Mouse (Mus musculus) left cerebral cortex, postnatal 14 days (tissue): ENCODE data around the gene Safb. TPM values are rescaled to one million over a fixed set of nuclear protein-coding genes. Genes with fewer than 3 reads are reported as not detected.
"Not testable (repeated sequence)": the region's sequence is repeated elsewhere in the genome, so short reads cannot be mapped to it uniquely, and the experiment has no call there.

Source experiments
- DNase-seq, 2 experiments: peaks; one replicate each; pipeline ENCODE4 v3.0.0; 2021 to 2022; ENCODE audit warnings: low spot score in 2 of 2, mixed read lengths in 1 of 2
- intact Hi-C: fragments of 180-260 bp; cut with DNase I; formaldehyde crosslinking; loops from one replicate; pipeline ENCODE4 v1.15.1; 2025
- total RNA-seq, 2 experiments: library from RNA; stranded (reverse); gene quantifications; 2 replicates each; pipeline ENCODE4 v1.2.3; 2021

The Safb gene
- total RNA-seq, 2 experiments from 2014 or later: 136 to 137 TPM

DNA sequence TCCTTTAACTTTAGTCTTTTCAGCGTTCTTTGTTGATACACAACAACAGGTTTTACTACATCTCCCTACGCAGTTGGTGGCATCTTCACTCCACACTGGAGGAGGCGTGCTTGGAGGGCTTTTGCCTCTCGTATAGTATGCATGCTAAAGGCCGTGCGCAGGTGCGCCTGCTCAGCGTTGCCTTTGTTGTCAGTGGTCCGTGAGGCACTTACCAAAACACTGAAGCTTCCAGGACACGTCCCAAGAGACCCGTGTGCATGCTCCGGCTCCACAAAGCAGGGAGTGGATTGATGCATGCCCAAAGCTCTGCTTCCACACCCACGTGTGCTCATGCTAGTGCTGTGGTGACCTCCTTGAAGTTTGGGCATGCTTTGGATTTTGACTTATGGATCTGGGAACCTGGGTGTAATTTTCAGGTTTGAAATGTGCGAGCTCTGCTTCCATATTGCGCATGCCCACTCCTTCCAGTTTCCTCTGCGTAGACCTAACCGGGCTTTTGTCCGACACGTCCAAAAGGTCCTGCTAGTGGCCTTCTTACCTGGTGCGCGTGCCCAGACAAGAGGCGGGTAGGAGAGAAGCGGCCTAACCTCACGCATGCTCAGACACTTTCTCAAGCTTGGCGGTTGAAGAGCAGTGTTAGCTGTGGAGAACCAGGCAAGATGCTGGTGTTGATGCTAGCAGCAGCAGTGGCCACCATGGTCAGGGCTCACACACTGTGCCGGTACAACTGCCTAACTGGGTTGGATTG lies 43.1 kb downstream of the Safb start, which contains the start of gene Catsperd:
TSS of gene Catsperd (plus strand) at position 614 of the 748 bp plus-strand sequence.
- DNase-seq: no peak
- intact Hi-C loops: loop anchor here (2.0 kb wide), 1 partner anchor 41 kb away; no protein-coding TSS in a partner anchor

DNA sequence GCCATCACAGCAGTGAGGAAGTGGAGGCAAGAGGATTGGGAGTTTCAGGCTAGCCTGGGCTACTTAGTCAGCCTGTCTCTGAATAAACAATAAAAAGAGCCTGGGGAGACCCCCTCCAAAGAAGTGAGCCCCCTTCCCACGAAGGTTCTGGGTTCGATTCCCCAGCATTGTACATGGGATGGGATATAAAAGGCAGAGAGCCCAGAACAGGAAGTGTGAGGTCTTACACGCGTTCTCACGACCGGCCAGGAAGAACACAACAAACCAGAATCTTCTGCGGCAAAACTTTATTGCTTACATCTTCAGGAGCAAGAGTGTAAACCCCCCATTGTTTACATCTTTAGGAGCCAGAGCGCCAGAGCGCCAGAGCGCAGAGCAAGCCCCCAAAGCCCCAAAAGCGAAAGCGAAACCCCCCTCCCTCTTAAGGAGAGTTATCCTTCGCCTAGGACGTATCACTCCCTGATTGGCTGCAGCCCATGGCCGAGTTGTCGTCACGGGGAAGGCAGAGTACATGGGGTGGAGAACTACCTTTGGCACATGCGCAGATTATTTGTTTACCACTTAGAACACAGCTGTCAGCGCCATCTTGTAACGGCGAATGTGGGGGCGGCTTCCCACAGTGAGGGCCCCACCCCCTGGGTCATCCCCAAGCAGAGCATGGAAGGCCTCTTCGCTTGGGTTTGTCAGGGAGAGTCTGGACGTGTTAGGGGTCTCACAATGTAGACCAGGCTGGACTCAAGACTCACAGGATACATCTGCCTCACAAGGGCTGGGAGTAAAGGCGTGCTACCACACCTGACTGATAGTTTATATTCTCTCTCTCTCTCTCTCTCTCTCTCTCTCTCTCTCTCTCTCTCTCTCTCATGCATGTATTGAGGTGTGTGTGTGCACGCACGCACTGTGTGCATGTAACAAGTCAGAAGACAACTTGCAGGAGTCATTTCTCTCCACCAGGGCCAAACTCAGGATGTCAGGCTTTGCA lies 45.5 kb downstream of the Safb start:
- intact Hi-C loops, DNase-seq: not testable (repeated sequence)

DNA sequence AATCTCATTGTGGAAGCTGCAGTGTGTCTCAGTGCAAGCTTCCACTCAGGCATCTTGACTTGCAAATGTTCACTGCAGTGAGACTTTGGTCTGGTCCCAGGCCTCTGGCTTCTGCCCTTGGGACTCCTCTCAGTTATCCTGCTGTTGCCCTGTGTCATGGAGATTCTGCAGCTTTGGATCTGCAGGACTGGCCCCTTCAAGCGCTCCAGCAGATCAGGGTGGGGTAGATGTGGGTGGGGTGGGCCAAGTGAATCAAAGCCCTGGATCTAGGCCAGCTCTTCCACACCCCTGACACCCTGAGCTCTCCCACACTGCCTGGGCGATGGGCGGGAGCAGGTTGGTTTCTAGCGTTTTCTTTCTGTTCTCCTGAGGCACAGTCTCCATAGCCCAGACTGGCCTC lies 47.2 kb downstream of the Safb start:
- intact Hi-C loops: no loop called here

DNA sequence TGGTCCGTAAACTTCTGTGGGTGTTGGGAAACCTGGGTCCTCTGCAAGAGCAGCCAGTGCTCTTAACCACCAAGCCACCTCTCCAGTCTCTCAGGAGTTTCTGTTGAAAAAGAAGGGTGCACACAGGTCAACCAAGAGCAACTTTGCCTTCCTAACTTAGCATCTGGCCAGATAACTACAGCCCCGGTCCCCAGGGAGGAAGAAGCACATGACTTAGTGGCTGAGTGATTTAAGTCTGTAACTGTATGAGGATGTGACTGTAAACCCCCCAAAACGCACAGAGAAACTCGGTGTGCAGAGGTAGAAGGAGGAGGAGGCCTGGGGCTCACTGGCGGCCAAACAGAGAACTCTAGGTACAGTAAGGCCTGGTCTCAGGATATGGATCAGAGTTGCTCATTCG lies 49.4 kb downstream of the Safb start:
- DNase-seq: no peak
- intact Hi-C loops: no loop called here

More for the DNA sequence above, 47.2 kb downstream of the Safb start:
- DNase-seq: no peak

DNA sequence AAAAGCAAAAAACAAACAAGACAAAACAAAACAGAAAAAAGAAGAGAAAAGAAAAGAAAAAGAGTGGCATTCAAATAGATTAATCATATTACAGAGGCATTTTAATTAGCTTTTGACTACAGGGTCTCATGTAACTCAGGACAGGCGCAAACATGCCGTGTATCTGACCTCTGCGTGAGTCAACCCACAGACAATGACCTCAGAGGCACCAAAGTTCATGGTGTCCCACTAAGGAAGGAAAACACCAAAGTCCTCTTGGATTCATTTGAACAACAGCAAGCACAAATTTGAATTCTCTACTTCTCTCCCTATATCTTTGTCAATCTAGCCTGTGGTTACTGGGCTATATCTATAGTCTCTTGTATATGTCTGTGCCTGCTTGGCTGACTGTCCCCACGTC lies 58.6 kb downstream of the Safb start:
- DNase-seq: no peak
- intact Hi-C loops: no loop called here

DNA sequence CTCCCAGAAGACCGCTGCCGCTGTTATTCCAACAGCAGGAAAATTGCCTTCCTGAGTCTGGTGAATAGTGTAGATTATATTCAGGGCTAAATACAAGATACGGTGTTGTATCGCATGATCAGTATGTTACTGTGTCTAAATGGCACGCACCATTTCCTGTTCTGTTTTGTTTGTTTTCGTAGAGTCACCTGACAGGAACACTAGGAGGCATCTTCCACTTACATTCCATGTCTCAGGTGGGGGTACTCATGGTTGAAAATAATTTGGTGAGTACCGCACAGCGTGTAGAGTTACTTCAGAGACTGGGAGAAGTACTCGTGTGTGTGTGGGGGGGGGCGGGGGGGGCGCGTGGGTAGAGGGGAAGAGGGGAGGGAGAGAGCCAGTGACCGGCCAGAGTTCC lies 62.9 kb downstream of the Safb start:
- intact Hi-C loops: no loop called here

DNA sequence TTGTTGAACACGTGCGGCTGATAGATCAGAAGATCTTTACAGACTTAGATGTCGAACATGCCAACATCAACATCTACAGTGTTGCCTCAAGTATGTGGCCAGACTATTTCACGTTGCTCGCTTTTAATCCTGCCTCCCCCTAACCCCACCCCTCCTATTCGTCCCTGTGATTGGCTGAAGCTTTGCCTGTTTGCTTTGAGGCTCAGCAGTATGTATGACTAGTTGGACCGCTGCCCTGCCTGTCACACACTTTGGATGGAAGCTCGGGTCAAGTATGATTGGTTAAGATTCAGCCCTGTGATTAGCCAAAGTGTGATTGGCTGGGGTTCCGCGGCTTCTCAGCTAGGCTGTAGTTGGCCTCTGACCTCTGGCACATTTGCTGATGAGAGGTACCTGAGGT lies 67.2 kb downstream of the Safb start:
- intact Hi-C loops: no loop called here
- DNase-seq: no peak

More for the DNA sequence above, 62.9 kb downstream of the Safb start:
- no peak for DNase-seq

DNA sequence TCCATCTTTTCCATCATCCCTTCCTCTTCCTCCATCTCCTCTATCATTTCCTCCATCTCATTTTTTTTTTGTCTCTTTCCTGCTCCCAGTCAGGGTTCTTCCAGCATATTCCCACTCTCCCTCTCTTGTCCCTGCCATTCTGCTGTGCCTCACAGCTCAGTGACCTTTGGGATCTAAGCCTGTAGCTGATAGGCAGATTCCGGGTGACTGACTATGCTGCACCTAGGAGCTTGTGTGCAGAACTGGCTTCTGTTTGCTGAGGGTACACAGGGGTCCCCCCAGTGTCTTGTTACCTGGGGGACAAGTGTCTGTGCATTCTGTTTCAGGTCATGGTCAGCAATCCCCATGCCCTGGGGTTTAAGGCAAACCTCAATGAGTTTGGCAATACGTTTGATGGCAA lies 70.1 kb downstream of the Safb start:
- intact Hi-C loops: no loop called here
- no peak for DNase-seq

DNA sequence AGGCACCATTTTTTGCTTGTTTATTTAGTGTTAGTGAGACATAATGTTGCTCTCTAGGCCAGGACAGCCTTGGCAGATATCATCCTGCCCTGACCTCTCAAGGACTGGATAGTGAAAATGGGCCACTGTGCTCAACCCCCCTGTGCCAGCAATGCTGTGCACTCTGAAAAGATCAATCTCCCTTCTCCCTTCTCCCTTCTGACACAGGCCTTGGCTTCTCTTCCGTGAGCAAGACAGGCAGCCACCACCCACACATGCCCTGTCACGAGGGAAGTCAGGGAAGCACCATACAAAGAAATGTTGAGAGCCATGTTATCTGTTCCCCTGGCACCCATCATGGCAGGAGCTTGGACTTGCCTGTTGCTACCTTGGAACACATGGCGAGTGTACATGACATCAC lies 70.7 kb downstream of the Safb start:
- intact Hi-C loops: no loop called here
- DNase-seq: no peak

Other genes starting within 250 kb of the Safb start
- gene Ptprs, start 108.3 kb upstream of the Safb start, total RNA-seq: 100 to 1,000 TPM; 644 to 661 TPM
- not detected for gene Znrf4, start 72.4 kb upstream of the Safb start, total RNA-seq
- 1 to 10 TPM; 1.1 to 1.8 TPM for gene Gm20219, start 30.4 kb upstream of the Safb start, total RNA-seq
- gene Safb2, start 240 bp upstream of the Safb start, total RNA-seq: 100 to 1,000 TPM; 100 to 111 TPM
- 100 to 1,000 TPM; 168 to 176 TPM for gene 2410015M20Rik, start 24.9 kb downstream of the Safb start, total RNA-seq
- gene Rpl36, start 28.6 kb downstream of the Safb start, total RNA-seq: 100 to 1,000 TPM; 342 to 390 TPM
- gene Lonp1, start 42.1 kb downstream of the Safb start, total RNA-seq: 10 to 100 TPM; 65.6 to 66.7 TPM
- gene Catsperd, start 43.3 kb downstream of the Safb start, total RNA-seq: under 1 TPM; 0.49 to 0.62 TPM
- 10 to 100 TPM; 87.2 to 92.9 TPM for gene Ranbp3, start 88.5 kb downstream of the Safb start, total RNA-seq
- gene Ndufa11, start 132.9 kb downstream of the Safb start, total RNA-seq: 100 to 1,000 TPM; 227 to 229 TPM
- 1 to 10 TPM; 7.8 to 8.0 TPM for gene Vmac, start 133.2 kb downstream of the Safb start, total RNA-seq
- 1 to 10 TPM; 2.6 to 4.5 TPM for gene Nrtn, start 172.7 kb downstream of the Safb start, total RNA-seq
- 10 to 100 TPM; 66.2 to 75.0 TPM for gene Dus3l, start 179.9 kb downstream of the Safb start, total RNA-seq
- under 1 TPM; 0.51 to 0.94 TPM for gene Prr22, start 185.4 kb downstream of the Safb start, total RNA-seq
- gene Rfx2, start 246.2 kb downstream of the Safb start, total RNA-seq: 1 to 10 TPM; 2.1 to 2.4 TPM